Mouse (Mus musculus): ENCODE data around the gene Carm1.
A peak's percentile ranks its signal among the peaks of the same experiment; 100 is the strongest.

Carm1 gene

GRCm38 (mm10) chr9:21616232-21616781 lies 69.6 kb downstream of the Carm1 start:
- DNase-seq = peak; percentile 93 to 95

DNA sequence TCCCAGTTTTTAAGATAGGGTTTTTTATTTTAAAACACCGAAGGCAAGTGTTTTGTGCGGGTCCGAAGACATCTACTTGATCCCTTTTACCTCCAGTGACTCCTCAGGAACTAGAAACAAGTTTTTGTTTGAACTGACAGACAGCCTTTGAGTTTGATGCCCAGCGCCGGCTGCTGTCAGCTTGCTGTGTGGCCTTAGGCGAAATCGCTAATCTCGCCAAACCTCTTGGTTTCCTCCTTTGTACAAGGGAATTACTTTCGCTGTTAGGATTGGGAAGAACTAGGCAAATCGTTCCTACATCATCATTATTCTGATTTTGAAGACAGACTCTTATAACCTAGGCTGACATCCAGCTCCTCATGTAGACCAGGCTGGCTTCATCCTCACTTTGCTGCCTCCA lies 70.4 kb downstream of the Carm1 start:
- peak in 1 of 2 experiments; percentile 30 for DNase-seq

- no peak for DNase-seq
Measured at GRCm38 (mm10) chr9:21620229-21620628, 73.5 kb downstream of the Carm1 start.

- no peak for DNase-seq
Measured at GRCm38 (mm10) chr9:21622676-21623075, 76.0 kb downstream of the Carm1 start.

DNA sequence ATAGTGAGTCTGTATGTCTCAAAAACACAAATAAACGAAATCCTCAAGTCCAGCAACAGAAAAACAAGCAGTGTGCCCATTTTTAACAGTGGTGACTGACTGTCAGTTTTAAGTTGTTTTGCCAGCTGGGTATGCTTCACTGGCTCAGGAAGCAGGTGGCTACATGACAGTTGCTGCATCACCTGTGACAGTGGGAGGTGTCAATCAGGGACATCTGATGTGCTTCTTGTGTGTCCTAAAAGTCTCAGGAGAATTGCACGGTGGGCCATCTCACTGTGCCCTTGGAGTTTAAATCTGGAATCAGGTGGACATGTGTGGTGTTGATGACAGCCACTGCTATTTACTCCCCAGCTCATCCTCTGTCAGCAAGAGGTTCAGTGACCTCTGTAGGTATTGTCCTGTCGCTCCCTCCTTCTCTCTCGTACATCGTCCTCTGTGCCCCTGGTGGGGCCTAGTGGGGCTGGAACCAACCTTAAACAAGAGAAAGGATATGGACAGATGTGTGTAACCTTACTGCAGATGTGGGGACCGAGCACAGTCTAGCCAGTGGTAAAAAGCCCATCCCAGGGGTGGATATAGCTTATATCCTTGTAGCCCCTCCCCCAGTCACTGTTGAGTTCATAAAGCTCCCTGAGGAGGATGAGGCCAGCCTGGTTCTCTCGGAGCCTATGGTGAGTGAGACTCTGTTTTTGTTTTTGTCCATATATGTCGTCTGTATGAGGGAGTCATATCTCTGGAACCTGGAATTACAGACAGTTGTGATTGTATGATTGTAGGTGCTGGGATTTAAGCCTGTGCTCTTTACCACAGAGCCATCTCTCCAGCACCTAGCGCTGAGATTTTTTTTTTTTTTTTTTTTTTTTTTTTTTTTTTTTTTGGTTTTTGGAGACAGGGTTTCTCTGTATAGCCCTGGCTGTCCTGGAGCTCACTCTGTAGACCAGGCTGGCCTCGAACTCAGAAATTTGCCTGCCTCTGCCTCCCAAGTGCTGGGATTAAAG lies 78.9 kb downstream of the Carm1 start:
- no peak for DNase-seq

- no peak for DNase-seq
Measured at GRCm38 (mm10) chr9:21626571-21626970, 79.9 kb downstream of the Carm1 start.

DNA sequence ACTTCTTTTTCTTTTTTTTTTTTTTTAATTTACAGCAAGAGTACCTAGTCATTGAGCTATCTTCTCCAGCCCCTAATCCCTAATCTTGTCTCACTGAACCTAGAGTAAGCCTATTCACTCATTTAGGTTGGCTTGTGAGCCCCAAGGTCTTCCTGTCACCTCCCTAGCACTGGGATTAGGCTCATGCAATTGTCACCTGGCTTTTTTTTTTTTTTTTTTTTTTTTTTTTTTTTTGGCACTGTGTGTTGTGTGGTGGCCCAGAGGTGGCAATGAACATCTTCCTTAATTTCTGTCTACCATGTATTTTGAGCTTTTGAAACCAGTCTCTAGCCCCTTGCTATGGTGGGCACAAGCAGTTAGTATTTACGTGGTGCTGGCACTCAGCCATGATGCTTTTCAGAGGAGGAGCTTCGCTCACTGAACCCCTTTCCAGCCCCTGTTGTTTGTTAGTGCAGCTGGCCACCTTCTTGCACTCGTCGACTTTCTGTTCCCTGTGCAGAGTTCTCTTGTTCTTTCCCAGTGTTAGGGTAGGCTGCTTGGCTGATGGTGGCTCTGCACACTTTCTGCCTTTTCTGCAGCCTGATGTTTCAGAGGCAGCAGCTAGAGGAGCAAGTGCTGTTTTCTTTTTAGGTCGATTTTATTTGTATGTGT lies 80.6 kb downstream of the Carm1 start:
- DNase-seq = no peak

DNA sequence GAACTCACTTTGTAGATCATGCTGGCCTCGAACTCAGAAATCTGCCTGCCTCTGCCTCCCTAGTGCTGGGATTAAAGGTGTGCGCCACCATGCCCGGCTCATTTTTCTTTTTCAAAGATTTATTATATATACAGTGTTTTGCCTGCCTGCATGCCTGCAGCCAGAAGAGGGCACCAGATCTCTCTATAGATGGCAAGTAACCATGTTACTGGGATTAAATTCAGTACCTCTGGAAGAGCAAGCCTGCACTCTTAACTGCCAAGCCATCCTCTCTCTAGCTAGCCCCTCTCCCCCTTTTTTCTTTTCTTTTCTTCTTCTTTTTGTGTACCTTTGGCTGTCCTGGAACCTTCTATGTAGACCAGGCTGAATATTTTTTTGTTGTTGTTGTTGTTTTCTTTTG lies 84.0 kb downstream of the Carm1 start:
- peak in 1 of 2 experiments; percentile 53 for DNase-seq

GRCm38 (mm10) chr9:21633106-21633505 lies 86.4 kb downstream of the Carm1 start:
- no peak for DNase-seq

GRCm38 (mm10) chr9:21635639-21636038 lies 88.9 kb downstream of the Carm1 start:
- no peak for DNase-seq

GRCm38 (mm10) chr9:21639031-21639430 lies 92.3 kb downstream of the Carm1 start:
- DNase-seq = no peak
